Mouse (Mus musculus) lung, postnatal 0 days (tissue): ENCODE data around the gene Cr2.

ENCODE experiments used
- CTCF ChIP-seq: IDR thresholded peaks from 2 replicates; pipeline ENCODE4 v1.5.1; 2016; ENCODE audit warnings: antibody characterized with exemption, mild to moderate bottlenecking
- EP300 ChIP-seq: IDR thresholded peaks from 2 replicates; pipeline ENCODE4 v1.6.1; 2016; ENCODE audit warnings: antibody characterized with exemption, mild to moderate bottlenecking, control low read depth

- TF ChIP-seq EP300 (no peak), CTCF (no peak)
These were observed 84.8 kb downstream of the Cr2 start for GRCm38 (mm10) chr1:195091699-195092219.
